Mouse (Mus musculus): ENCODE measurements around the gene Gm5890.
"Not testable (repeated sequence)": the region's sequence is repeated elsewhere in the genome, so short reads cannot be mapped to it uniquely, and the experiment has no call there.

The Gm5890 gene

GRCm38 (mm10) chr7:20262734-20263133 is at the start of gene Gm5890:
TSS of gene Gm5890 (minus strand) at chr7:20262834.
- DNase-seq = not testable (repeated sequence)

- not testable (repeated sequence) for DNase-seq
Observed at GRCm38 (mm10) chr7:20233728-20234127, 28.9 kb downstream of the Gm5890 start, which contains the start of gene Gm4498. TSS of gene Gm4498 (minus strand) at chr7:20233828.
